Mouse (Mus musculus): ENCODE data around the gene Dglucy. TPM values are rescaled to one million over a fixed set of nuclear protein-coding genes. Genes with fewer than 3 reads are reported as not detected.

Gene Dglucy
- polyA plus RNA-seq, 1 experiment = 5.2 TPM

DNA sequence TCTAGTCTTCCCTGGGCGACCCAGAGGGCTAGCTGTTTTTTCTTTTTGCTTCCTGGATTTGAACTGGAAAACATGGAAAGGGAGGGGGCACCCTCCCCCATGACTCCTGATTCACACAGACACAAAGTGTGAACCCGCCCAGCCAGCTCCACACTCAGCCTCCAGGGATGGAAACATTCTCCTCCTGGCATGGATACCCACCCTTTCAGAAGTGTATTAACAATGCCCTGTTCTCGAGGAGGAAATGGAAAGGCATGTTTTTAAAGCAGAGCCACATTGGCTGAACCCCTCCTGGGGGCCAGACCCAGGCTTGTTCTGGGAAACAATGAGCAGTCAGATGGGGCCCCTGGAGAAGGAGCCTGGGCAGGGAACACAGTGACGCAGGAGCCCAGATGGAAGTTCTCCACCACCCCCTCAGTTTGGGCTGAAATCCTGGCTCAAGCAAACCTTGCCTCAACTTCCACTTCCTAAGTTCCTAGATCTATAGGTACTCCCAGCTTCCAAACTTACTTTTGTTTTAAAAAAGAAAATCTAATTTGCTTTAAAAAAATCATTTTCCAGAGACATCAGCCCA, 89.3 kb downstream of the Dglucy start:
- WGBS = 82% methylated on average over 4 of the region's 4 CpGs
- TF ChIP-seq POLR2A (IDR thresholded peaks at IDR 0.05; ENCODE audit: borderline replicate concordance, control insufficient read depth, low read depth, low read length) = no peak
- TF ChIP-seq CTCF (IDR thresholded peaks at IDR 0.05; ENCODE audit: control insufficient read depth, insufficient read depth, low read length) = no peak
- H3K4me1 ChIP-seq (ENCODE audit: control insufficient read depth, insufficient read depth, low read length) = no peaks in the 10 kb centered on the region

DNA sequence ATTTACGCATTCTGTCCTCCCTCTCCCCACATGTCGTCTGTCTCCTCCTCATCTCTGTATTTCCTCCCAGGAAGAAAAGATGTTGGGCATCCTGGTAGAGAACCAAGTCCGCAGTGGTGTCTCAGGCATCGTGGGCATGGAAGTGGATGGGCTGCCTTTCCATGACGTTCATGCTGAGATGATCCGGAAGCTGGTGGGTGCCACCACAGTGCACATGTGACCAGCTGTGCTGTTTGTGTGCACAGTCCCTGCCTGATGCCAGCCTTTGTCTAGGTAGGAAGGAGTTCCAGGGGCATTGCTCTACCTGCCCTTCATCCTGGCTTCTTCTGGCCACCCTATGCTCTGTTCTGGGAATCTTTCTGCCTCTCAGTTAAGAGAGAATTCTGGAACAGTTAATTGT, 92.4 kb downstream of the Dglucy start:
- Histone ChIP-seq H3K27ac (ENCODE audit: control insufficient read depth, insufficient read depth, low read depth, low read length, poor library complexity) (no peak overlapping the region), H3K4me1 (ENCODE audit: control insufficient read depth, insufficient read depth, low read length) (no peaks in the 10 kb centered on the region), H3K4me3 (replicated peaks; ENCODE audit: control insufficient read depth, low read depth, low read length) (no peak overlapping the region)
- 87% methylated on average over 6 of the region's 6 CpGs for WGBS
- no peak for TF ChIP-seq POLR2A (IDR thresholded peaks at IDR 0.05; ENCODE audit: borderline replicate concordance, control insufficient read depth, low read depth, low read length)
- no peak for TF ChIP-seq CTCF (IDR thresholded peaks at IDR 0.05; ENCODE audit: control insufficient read depth, insufficient read depth, low read length)

More for the DNA sequence above, 89.3 kb downstream of the Dglucy start:
- no peak overlapping the region; the same call in 1 of the 2 replicates for H3K27ac ChIP-seq (ENCODE audit: control insufficient read depth, insufficient read depth, low read depth, low read length, poor library complexity)
- no peak overlapping the region for H3K4me3 ChIP-seq (replicated peaks; ENCODE audit: control insufficient read depth, low read depth, low read length)

DNA sequence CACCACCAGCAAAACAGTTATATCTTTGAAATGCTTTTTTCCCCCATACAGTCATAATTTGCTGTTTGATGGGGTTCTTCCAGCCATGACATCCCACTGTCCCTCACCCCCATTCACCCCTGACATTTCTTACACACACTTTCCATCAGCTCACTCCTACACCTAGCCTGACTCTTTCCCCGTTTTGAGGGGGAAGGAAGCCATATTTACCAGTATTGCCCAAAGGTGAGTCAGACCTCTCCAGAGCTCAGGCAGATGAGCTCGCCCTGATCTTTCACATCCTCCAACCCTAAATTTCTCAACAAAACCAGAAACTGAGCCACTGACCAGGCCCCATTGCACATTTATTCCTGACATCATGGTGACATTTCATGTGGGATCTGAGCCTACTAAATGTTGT, 93.0 kb downstream of the Dglucy start:
- Histone ChIP-seq H3K4me3 (replicated peaks; ENCODE audit: control insufficient read depth, low read depth, low read length) (no peak overlapping the region), H3K4me1 (ENCODE audit: control insufficient read depth, insufficient read depth, low read length) (no peaks in the 10 kb centered on the region), H3K27ac (ENCODE audit: control insufficient read depth, insufficient read depth, low read depth, low read length, poor library complexity) (no peak overlapping the region)
- 36% methylated on average over 2 of the region's 2 CpGs for WGBS
- no peak for TF ChIP-seq POLR2A (IDR thresholded peaks at IDR 0.05; ENCODE audit: borderline replicate concordance, control insufficient read depth, low read depth, low read length)

- Histone ChIP-seq H3K4me3 (replicated peaks; ENCODE audit: control insufficient read depth, low read depth, low read length) (no peak overlapping the region), H3K4me1 (ENCODE audit: control insufficient read depth, insufficient read depth, low read length) (no peaks in the 10 kb centered on the region), H3K27ac (ENCODE audit: control insufficient read depth, insufficient read depth, low read depth, low read length, poor library complexity) (no peak overlapping the region)
- WGBS = 83% methylated on average over 3 of the region's 3 CpGs
- TF ChIP-seq CTCF (IDR thresholded peaks at IDR 0.05; ENCODE audit: control insufficient read depth, insufficient read depth, low read length) = no peak
- no peak for TF ChIP-seq POLR2A (IDR thresholded peaks at IDR 0.05; ENCODE audit: borderline replicate concordance, control insufficient read depth, low read depth, low read length)
Observed at GRCm38 (mm10) chr12:100873612-100874011, 94.8 kb downstream of the Dglucy start.

GRCm38 (mm10) chr12:100875553-100875952, 96.7 kb downstream of the Dglucy start:
- Histone ChIP-seq H3K4me3 (replicated peaks; ENCODE audit: control insufficient read depth, low read depth, low read length) (no peak overlapping the region), H3K27ac (ENCODE audit: control insufficient read depth, insufficient read depth, low read depth, low read length, poor library complexity) (no peak overlapping the region), H3K4me1 (ENCODE audit: control insufficient read depth, insufficient read depth, low read length) (no peaks in the 10 kb centered on the region; the same call in 1 of the 2 replicates)
- no peak for TF ChIP-seq CTCF (IDR thresholded peaks at IDR 0.05; ENCODE audit: control insufficient read depth, insufficient read depth, low read length)
- TF ChIP-seq POLR2A (IDR thresholded peaks at IDR 0.05; ENCODE audit: borderline replicate concordance, control insufficient read depth, low read depth, low read length) = no peak
- WGBS = 62% methylated on average over 3 of the region's 3 CpGs

DNA sequence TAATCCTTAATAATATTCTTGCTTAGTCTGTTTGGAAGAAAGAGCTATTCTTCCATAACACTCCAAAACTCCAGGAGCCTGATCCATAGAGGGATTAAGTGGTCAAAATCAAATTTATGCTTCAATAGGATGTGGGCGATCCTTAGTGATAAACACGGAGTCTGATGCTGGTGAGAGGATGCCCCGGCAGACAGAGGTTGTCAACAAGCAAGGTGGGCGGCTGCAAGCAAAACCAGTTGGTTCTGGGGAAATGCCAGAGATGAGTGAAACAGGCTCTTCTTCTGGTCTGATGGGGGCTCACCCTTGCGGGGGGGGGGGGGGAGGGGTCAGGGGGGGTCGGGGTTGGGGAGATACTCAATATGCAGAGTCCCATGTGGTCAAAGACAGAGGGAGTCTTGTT, 97.1 kb downstream of the Dglucy start:
- no peaks in the 10 kb centered on the region; the same call in 1 of the 2 replicates for H3K4me1 ChIP-seq (ENCODE audit: control insufficient read depth, insufficient read depth, low read length)
- no peak overlapping the region for H3K27ac ChIP-seq (ENCODE audit: control insufficient read depth, insufficient read depth, low read depth, low read length, poor library complexity)
- TF ChIP-seq CTCF (IDR thresholded peaks at IDR 0.05; ENCODE audit: control insufficient read depth, insufficient read depth, low read length) (no peak), POLR2A (IDR thresholded peaks at IDR 0.05; ENCODE audit: borderline replicate concordance, control insufficient read depth, low read depth, low read length) (no peak)
- no peak overlapping the region for H3K4me3 ChIP-seq (replicated peaks; ENCODE audit: control insufficient read depth, low read depth, low read length)
- 75% methylated on average over 6 of the region's 6 CpGs for WGBS

- 21% methylated on average over 6 of the region's 6 CpGs for WGBS
- Histone ChIP-seq H3K4me3 (replicated peaks; ENCODE audit: control insufficient read depth, low read depth, low read length) (no peak overlapping the region), H3K27ac (ENCODE audit: control insufficient read depth, insufficient read depth, low read depth, low read length, poor library complexity) (peak overlapping the region; percentile 45; the same call in 1 of the 2 replicates), H3K4me1 (ENCODE audit: control insufficient read depth, insufficient read depth, low read length) (no peaks in the 10 kb centered on the region; the same call in 1 of the 2 replicates)
- TF ChIP-seq POLR2A (IDR thresholded peaks at IDR 0.05; ENCODE audit: borderline replicate concordance, control insufficient read depth, low read depth, low read length) (no peak), CTCF (IDR thresholded peaks at IDR 0.05; ENCODE audit: control insufficient read depth, insufficient read depth, low read length) (no peak)
Observed at GRCm38 (mm10) chr12:100877936-100878335, 99.1 kb downstream of the Dglucy start.

- Histone ChIP-seq H3K4me3 (replicated peaks; ENCODE audit: control insufficient read depth, low read depth, low read length) (no peak overlapping the region), H3K4me1 (ENCODE audit: control insufficient read depth, insufficient read depth, low read length) (no peaks in the 10 kb centered on the region; the same call in 1 of the 2 replicates), H3K27ac (ENCODE audit: control insufficient read depth, insufficient read depth, low read depth, low read length, poor library complexity) (peak overlapping the region; percentile 45; the same call in 1 of the 2 replicates)
- TF ChIP-seq CTCF (IDR thresholded peaks at IDR 0.05; ENCODE audit: control insufficient read depth, insufficient read depth, low read length) (no peak), POLR2A (IDR thresholded peaks at IDR 0.05; ENCODE audit: borderline replicate concordance, control insufficient read depth, low read depth, low read length) (no peak)
- WGBS = 51% methylated on average over 16 of the region's 16 CpGs
Observed at GRCm38 (mm10) chr12:100878556-100878955, 99.7 kb downstream of the Dglucy start.

DNA sequence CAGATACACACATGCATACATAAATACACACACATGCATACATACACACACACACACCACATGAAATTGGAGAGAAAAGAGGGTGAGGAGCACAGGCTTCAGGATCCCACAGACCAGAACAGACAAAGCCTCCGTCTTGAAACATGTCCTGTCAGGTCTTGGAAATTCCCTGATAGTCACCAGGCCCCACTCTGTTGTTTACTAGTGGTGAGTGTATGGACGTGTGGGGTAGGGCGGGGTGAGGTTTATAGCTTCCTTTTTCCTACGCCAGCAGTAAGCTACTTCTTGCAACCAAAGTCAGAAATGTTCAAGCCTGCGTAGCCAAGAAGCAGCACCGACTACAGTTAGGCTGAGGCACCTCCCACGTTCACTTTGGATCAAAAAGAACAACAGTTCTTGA, 104.3 kb downstream of the Dglucy start:
- no peak overlapping the region for H3K4me3 ChIP-seq (replicated peaks; ENCODE audit: control insufficient read depth, low read depth, low read length)
- WGBS = 9% methylated on average over 7 of the region's 7 CpGs
- no peak overlapping the region; the same call in 1 of the 2 replicates for H3K27ac ChIP-seq (ENCODE audit: control insufficient read depth, insufficient read depth, low read depth, low read length, poor library complexity)
- no peaks in the 10 kb centered on the region; the same call in 1 of the 2 replicates for H3K4me1 ChIP-seq (ENCODE audit: control insufficient read depth, insufficient read depth, low read length)
- TF ChIP-seq CTCF (IDR thresholded peaks at IDR 0.05; ENCODE audit: control insufficient read depth, insufficient read depth, low read length) (no peak), POLR2A (IDR thresholded peaks at IDR 0.05; ENCODE audit: borderline replicate concordance, control insufficient read depth, low read depth, low read length) (no peak)

All from bone marrow, adult 2 months (tissue).